Mouse (Mus musculus): ENCODE results near the gene Magi1.

DNA sequence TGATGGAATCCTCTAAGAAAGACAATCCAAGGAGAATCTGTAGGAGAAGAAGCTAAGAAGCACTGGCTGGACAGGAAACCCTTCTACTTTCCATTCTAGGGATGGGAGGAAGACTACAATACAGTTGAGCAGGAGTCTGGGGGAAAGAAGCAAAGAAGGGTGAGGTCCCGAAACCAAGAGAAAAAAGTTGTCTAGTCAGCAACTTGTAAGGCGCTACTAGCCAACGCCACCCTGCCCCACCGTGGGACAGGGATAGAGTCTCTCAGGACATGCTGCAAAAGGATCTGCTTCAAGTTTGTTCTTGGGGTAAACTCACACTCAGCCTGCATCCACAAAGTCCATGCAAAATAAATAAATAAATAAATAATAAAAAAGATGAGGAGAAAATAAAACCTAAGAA is 464.4 kb downstream of the Magi1 start:
- no peak for TF ChIP-seq MEF2A (IDR thresholded peaks at IDR 0.05; ENCODE audit: borderline replicate concordance, low read depth, low read length)
- no peak for TF ChIP-seq CTCF (conservative IDR thresholded peaks at IDR 0.05 in 1 of 2, IDR thresholded peaks at IDR 0.05 in 1 of 2; ENCODE audit: low read depth in 2 of 2, low read length in 2 of 2)
- TF ChIP-seq POLR2A (IDR thresholded peaks at IDR 0.05; ENCODE audit: low read depth, low read length), result no peak

Data from CH12.LX (cell line).